Mouse (Mus musculus) monocyte, adult 2 months (primary cell): ENCODE measurements around the gene Fzd7.
"Not testable (repeated sequence)": the region's sequence is repeated elsewhere in the genome, so short reads cannot be mapped to it uniquely, and the experiment has no call there.

Experiments used
- DNase-seq, 2 experiments: peaks; one replicate each; pipeline ENCODE4 v3.0.0; 2022; ENCODE audit warnings: low spot score in 2 of 2, low read depth in 1 of 2

Fzd7 gene

GRCm38 (mm10) chr1:59482331-59482695, at the start of gene Fzd7:
TSS of gene Fzd7 (plus strand) at chr1:59482424.
- DNase-seq = no peak

- DNase-seq = no peak
Measured at GRCm38 (mm10) chr1:59433296-59433695, 48.9 kb upstream of the Fzd7 start.

GRCm38 (mm10) chr1:59434071-59434470, 48.2 kb upstream of the Fzd7 start:
- DNase-seq = no peak

DNA sequence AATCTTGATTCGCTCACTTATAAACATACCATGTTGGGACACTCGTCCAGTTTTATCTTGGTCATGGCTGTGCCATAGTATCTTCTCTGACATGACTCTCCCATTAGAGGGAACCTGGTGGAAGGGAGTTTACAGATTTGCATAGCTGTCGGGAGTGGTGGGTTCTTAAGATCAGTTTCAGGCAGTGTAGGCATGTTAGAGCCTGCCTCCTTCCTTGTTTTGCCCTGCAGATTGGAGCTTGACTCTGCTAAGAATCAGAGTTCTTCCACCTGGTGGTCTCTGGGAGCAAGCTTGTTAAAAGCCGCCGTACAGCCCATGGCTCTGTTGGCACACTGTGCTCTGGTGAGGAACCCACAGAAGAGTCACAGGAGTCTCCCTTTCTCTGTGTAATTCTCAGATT, 47.0 kb upstream of the Fzd7 start:
- DNase-seq = no peak

GRCm38 (mm10) chr1:59436321-59436720, 45.9 kb upstream of the Fzd7 start:
- DNase-seq = no peak

- no peak for DNase-seq
Measured at GRCm38 (mm10) chr1:59437927-59438326, 44.3 kb upstream of the Fzd7 start.

GRCm38 (mm10) chr1:59438330-59438729, 43.9 kb upstream of the Fzd7 start:
- no peak for DNase-seq

- no peak for DNase-seq
Measured at GRCm38 (mm10) chr1:59439252-59439651, 43.0 kb upstream of the Fzd7 start.

- no peak for DNase-seq
Measured at GRCm38 (mm10) chr1:59439941-59440340, 42.3 kb upstream of the Fzd7 start.

- not testable (repeated sequence) for DNase-seq
Measured at GRCm38 (mm10) chr1:59442721-59443120, 39.5 kb upstream of the Fzd7 start.

GRCm38 (mm10) chr1:59444127-59444660, 38.0 kb upstream of the Fzd7 start:
- DNase-seq = no peak

DNA sequence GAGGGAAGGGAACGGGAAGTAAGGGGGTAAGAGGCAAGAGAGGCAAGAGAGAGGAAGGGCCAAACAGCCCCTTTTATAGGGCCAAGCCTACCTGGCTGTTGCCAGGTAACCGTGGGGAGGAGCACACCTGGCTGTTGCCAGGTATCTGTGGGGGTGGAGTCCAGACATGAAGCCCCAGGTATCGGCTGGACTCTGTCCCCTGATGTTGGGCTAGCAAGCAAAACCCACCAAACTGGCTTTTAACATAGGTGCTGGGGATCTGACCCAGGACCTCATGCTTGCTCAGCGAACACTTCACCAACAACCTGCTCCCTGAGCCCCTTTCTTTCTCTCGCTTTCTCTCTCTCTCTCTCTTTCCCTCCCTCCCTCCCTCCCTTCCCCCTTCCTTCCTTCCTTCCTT, 37.0 kb upstream of the Fzd7 start:
- DNase-seq = no peak

DNA sequence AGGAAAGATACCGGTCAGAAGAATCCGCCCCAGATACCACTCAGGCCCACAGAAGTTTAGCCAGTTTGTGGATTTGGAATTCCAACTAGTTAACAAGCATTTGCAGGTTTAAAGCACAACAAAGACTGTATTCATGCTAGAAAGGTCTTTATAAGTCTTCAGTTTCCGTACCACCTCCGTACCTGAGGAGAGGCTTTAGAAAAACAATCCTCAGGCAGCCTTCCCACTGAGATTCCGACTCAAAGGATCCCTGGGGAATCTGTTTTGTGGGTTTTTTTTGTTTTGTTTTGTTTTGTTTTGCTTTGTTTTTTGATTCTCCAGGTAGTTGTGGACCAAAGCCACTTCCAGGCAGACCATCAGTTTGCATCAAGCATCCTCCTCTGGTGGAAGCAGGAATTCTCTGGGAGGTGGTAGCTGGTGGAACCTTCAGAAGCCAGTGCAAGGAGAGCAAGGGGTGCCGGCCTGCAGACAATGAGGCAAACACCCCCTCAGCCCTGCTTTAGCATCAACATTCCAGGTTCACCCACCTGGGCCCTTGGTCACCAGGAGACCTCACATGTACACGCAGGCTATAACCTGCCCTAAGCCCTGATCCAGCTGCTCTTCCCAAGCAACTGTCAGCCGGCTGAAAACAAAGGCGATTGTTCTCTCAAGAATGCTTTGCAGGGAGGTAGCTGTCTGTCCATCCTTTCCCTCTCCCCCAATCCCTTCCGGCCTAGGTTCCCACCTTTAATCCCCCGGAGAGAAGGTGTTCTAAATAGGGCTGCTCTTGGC, 33.5 kb upstream of the Fzd7 start:
- DNase-seq = no peak

GRCm38 (mm10) chr1:59449423-59449822, 32.8 kb upstream of the Fzd7 start:
- DNase-seq = no peak

GRCm38 (mm10) chr1:59450896-59451295, 31.3 kb upstream of the Fzd7 start:
- no peak for DNase-seq

DNA sequence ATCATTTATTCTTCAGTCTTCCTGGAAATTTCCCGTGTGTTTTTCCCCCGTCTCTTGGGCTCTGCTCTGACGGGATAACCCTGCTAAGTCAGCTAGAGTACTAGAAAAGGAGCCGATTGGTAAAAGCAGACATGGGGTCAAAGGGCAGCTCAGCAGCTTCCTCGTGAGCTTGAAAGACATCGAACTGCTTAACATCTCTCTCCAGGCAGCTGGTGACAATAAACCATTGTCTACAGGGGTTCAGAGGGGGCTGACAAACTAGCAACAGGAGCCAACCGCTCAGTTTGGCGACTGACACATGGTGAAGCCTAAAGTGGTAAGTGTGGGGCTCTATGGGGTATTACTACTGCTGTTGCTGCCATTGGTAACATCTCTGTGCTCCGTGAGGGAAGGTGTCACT, 30.6 kb upstream of the Fzd7 start:
- no peak for DNase-seq

- no peak for DNase-seq
Measured at GRCm38 (mm10) chr1:59456825-59457224, 25.4 kb upstream of the Fzd7 start.

GRCm38 (mm10) chr1:59457873-59458272, 24.4 kb upstream of the Fzd7 start:
- DNase-seq = no peak

DNA sequence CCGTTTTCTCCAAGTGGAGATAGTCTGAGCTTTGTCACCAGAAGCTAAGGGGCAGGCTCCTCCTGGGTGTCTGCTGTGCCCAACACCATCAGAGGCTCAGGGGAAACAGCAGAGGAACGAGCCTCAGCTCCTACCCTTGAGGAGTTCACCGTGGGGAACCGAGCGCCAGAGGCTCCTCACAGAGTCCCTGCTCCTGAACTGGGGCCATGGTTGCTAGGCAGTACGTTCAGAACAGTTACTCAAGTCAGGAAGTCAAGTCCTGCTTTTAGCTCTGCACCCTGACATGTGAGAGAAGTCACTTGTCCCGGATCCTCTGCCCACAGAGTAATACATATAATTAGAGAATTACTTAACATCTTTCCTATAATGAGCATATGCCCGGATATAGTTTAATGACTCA, 23.3 kb upstream of the Fzd7 start:
- DNase-seq = no peak

- no peak for DNase-seq
Measured at GRCm38 (mm10) chr1:59464696-59465639, 17.3 kb upstream of the Fzd7 start.

DNA sequence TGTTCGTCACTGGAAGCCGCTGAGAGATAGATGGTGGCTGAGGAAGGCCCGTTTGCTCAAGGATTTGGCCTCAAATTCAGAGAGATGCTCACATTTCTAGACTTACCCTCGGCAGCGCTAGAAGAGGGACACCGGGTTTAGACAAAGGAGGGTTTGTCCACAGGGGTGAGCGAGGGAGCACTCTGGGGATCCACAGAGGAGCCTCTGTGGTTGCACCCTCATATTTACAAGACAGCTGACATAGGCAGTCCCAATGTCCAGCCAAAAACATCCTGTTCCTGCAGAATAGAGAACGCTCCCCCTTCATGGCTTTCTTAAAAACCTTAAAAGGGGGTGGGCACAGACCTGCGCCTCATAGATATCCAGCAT, 16.6 kb upstream of the Fzd7 start:
- no peak for DNase-seq

DNA sequence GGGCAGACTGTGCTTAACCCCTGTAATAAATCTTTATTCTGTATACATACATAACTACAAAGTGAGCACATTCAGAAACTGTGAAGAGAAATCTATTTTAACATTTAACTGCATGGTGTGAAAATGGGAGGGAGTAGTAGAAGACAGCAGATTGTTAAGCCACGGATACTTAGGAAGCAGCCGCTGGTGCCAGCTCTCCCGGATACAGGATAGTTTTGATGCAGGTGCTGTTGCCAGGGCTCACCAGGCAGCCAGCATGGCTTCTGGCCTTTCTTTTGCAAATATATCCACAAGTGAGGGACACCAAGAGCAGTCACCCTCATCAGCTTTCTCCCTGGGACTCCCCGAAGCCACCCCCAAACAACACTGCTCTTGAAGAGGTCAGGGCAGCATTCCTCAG, 13.1 kb upstream of the Fzd7 start:
- DNase-seq = no peak
